Mouse (Mus musculus) forebrain, embryonic 12.5 days (tissue): ENCODE measurements around the gene Stn1. TPM values are rescaled to one million over a fixed set of nuclear protein-coding genes. Genes with fewer than 3 reads are reported as not detected.

ENCODE experiments used
- ATAC-seq: fragments of 200-750 bp; cut with Nextera tagmentation; 2 replicates; pipeline ENCODE4 v1.8.0; 2017; ENCODE audit warnings: moderate TSS enrichment; ENCODE audit not compliant: low FRiP score
- H3K27ac ChIP-seq: fragments of 300-500 bp; sonication (generic); 2 replicates; pipeline ENCODE4 v1.5.1; 2016; ENCODE audit warnings: mild to moderate bottlenecking
- H3K27me3 ChIP-seq: fragments of 300-500 bp; sonication (generic); 2 replicates; pipeline ENCODE4 v1.6.1; 2016; ENCODE audit warnings: mild to moderate bottlenecking
- H3K36me3 ChIP-seq: fragments of 300-500 bp; sonication (generic); replicated peaks from 2 replicates; pipeline ENCODE4 v1.6.1; 2016; ENCODE audit warnings: mild to moderate bottlenecking
- H3K4me1 ChIP-seq: fragments of 300-500 bp; sonication (generic); 2 replicates; pipeline ENCODE4 v1.6.1; 2016
- H3K4me2 ChIP-seq: fragments of 300-500 bp; sonication (generic); 2 replicates; pipeline ENCODE4 v1.6.1; 2016; ENCODE audit warnings: mild to moderate bottlenecking, moderate library complexity
- H3K4me3 ChIP-seq: fragments of 300-500 bp; sonication (generic); replicated peaks from 2 replicates; pipeline ENCODE4 v1.5.1; 2016; ENCODE audit warnings: mild to moderate bottlenecking
- H3K9ac ChIP-seq: fragments of 300-500 bp; sonication (generic); 2 replicates; pipeline ENCODE4 v1.6.1; 2016; ENCODE audit warnings: mild to moderate bottlenecking
- H3K9me3 ChIP-seq: fragments of 300-500 bp; sonication (generic); 2 replicates; pipeline ENCODE4 v1.6.1; 2016
- WGBS: fragments of 180-500 bp; shearing (Covaris S2); methylation state at CpG from one replicate; pipeline ENCODE4 v1.1.7; 2016; 5-methylcytosine and 5-hydroxymethylcytosine counted together
- polyA plus RNA-seq: library from polyadenylated mRNA; unstranded; fragments of >200 nt; fragmentation: Nextera tagmentation; extraction: Ambion mirVana; gene quantifications from 2 replicates; pipeline ENCODE4 v1.2.1, GENCODE M21; 2016

The Stn1 gene
- polyA plus RNA-seq, 1 experiment from 2014 or later, result 45.3 TPM

- no peak overlapping the region for H3K27ac ChIP-seq
- WGBS, result 87% methylated on average over 5 of the region's 5 CpGs
- no peak overlapping the region for H3K4me2 ChIP-seq
- no peak overlapping the region for H3K4me3 ChIP-seq
- peaks cover 14% of the 10 kb centered on the region for H3K4me1 ChIP-seq
- no peak overlapping the region for H3K9ac ChIP-seq
- no peaks in the 10 kb centered on the region for H3K9me3 ChIP-seq
- peaks cover 27% of the 10 kb centered on the region for H3K36me3 ChIP-seq
- no peaks in the 10 kb centered on the region for H3K27me3 ChIP-seq
- no peak for ATAC-seq
These were observed 22.2 kb downstream of the Stn1 start for GRCm38 (mm10) chr19:47515091-47515490.

DNA sequence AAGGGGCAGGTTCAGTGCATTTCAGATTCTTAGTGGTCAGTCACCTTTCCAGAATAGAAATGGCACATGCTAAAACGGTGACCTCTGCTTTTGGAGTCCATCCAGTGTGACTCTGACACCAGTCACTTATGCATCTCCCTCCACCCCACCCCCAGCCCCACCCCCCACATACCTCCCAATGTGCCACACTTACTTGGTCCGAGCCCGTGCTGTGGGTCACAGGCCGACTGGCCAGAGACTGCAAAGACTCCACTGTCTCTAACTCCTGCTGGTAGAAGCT is 23.7 kb downstream of the Stn1 start:
- H3K9me3 ChIP-seq, result no peaks in the 10 kb centered on the region
- no peaks in the 10 kb centered on the region for H3K27me3 ChIP-seq
- peaks cover 42% of the 10 kb centered on the region for H3K36me3 ChIP-seq
- H3K27ac ChIP-seq, result no peak overlapping the region
- ATAC-seq, result no peak
- no peak overlapping the region for H3K4me2 ChIP-seq
- no peak overlapping the region for H3K9ac ChIP-seq
- no peak overlapping the region for H3K4me3 ChIP-seq
- 82% methylated on average over 4 of the region's 4 CpGs for WGBS
- H3K4me1 ChIP-seq, result peaks cover 14% of the 10 kb centered on the region

- ATAC-seq, result no peak
- 91% methylated on average over 21 of the region's 21 CpGs for whole genome bisulfite sequencing
- no peak overlapping the region for H3K4me3 ChIP-seq
- H3K9ac ChIP-seq, result no peak overlapping the region
- H3K4me1 ChIP-seq, result peaks cover 14% of the 10 kb centered on the region
- H3K27ac ChIP-seq, result no peak overlapping the region
- H3K4me2 ChIP-seq, result no peak overlapping the region
- peaks cover 43% of the 10 kb centered on the region for H3K36me3 ChIP-seq
- H3K9me3 ChIP-seq, result no peaks in the 10 kb centered on the region
- no peaks in the 10 kb centered on the region for H3K27me3 ChIP-seq
These were observed 24.3 kb downstream of the Stn1 start for GRCm38 (mm10) chr19:47512794-47513617.

GRCm38 (mm10) chr19:47511958-47512357 is 25.3 kb downstream of the Stn1 start:
- 78% methylated on average over 6 of the region's 6 CpGs for WGBS
- Histone ChIP-seq H3K4me2 (no peak overlapping the region), H3K9me3 (no peaks in the 10 kb centered on the region), H3K27ac (no peak overlapping the region), H3K9ac (no peak overlapping the region), H3K36me3 (peaks cover 43% of the 10 kb centered on the region), H3K4me3 (no peak overlapping the region), H3K4me1 (peaks cover 17% of the 10 kb centered on the region), H3K27me3 (no peaks in the 10 kb centered on the region)
- no peak for ATAC-seq

GRCm38 (mm10) chr19:47511294-47511675 is 26.0 kb downstream of the Stn1 start:
- 72% methylated on average over 7 of the region's 7 CpGs for WGBS

GRCm38 (mm10) chr19:47510473-47511293 is 26.6 kb downstream of the Stn1 start:
- H3K9me3 ChIP-seq, result no peaks in the 10 kb centered on the region
- no peak overlapping the region for H3K9ac ChIP-seq
- ATAC-seq, result no peak
- no peak overlapping the region for H3K4me3 ChIP-seq
- no peaks in the 10 kb centered on the region for H3K27me3 ChIP-seq
- peak overlapping the region; percentile 8; the same call in 1 of the 2 replicates for H3K4me2 ChIP-seq
- peaks cover 17% of the 10 kb centered on the region for H3K4me1 ChIP-seq
- peak overlapping the region; percentile 54 for H3K27ac ChIP-seq
- peaks cover 40% of the 10 kb centered on the region for H3K36me3 ChIP-seq
- 28% methylated on average over 25 of the region's 25 CpGs for WGBS

More at GRCm38 (mm10) chr19:47511294-47511675, 26.0 kb downstream of the Stn1 start:
- H3K9me3 ChIP-seq, result no peaks in the 10 kb centered on the region
- no peak for ATAC-seq
- H3K27ac ChIP-seq, result peak overlapping the region; percentile 54
- H3K4me3 ChIP-seq, result no peak overlapping the region
- no peaks in the 10 kb centered on the region for H3K27me3 ChIP-seq
- no peak overlapping the region for H3K9ac ChIP-seq
- H3K4me1 ChIP-seq, result peaks cover 17% of the 10 kb centered on the region
- peaks cover 42% of the 10 kb centered on the region for H3K36me3 ChIP-seq
- H3K4me2 ChIP-seq, result no peak overlapping the region

GRCm38 (mm10) chr19:47510135-47510472 is 27.2 kb downstream of the Stn1 start:
- H3K4me1 ChIP-seq, result peaks cover 17% of the 10 kb centered on the region
- no peaks in the 10 kb centered on the region for H3K9me3 ChIP-seq
- H3K4me2 ChIP-seq, result no peak overlapping the region
- H3K27me3 ChIP-seq, result no peaks in the 10 kb centered on the region
- no peak overlapping the region for H3K4me3 ChIP-seq
- peak overlapping the region; percentile 54; the same call in 1 of the 2 replicates for H3K27ac ChIP-seq
- no peak overlapping the region for H3K9ac ChIP-seq
- H3K36me3 ChIP-seq, result peaks cover 39% of the 10 kb centered on the region
- ATAC-seq, result no peak
- 87% methylated on average over 7 of the region's 7 CpGs for WGBS

DNA sequence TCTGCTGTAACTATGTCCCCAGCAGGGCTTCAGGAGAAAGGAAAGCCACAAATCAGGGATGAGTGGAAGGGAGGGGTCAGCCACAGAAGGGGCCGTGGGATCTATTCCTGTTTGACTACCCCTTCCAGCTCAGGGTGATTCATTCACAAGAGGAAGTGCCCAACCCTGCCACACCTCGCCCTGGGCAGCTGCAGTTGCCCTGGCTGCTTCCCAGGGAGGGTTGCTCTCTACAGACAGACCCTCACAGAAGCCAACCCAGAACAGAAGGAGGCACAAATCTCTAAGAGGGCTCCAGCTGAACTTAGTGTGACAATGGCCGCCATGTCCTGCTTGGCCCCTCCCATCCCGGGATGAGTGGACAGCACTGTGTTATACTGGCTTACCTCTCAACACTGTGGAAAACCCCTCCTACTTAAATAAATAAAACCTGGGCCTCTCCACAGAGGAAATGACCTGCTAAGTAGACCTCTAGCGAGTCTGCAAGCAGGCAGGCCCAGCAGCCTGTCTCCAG is 28.5 kb downstream of the Stn1 start:
- Histone ChIP-seq H3K9me3 (no peaks in the 10 kb centered on the region), H3K4me2 (no peak overlapping the region), H3K27ac (no peak overlapping the region), H3K4me3 (no peak overlapping the region), H3K36me3 (peaks cover 28% of the 10 kb centered on the region), H3K9ac (no peak overlapping the region), H3K27me3 (no peaks in the 10 kb centered on the region), H3K4me1 (peaks cover 17% of the 10 kb centered on the region)
- ATAC-seq, result no peak
- 78% methylated on average over 5 of the region's 5 CpGs for WGBS

- H3K4me2 ChIP-seq, result no peak overlapping the region
- H3K9me3 ChIP-seq, result no peaks in the 10 kb centered on the region
- WGBS, result 85% methylated on average over 3 of the region's 3 CpGs
- H3K4me1 ChIP-seq, result peaks cover 17% of the 10 kb centered on the region
- H3K27me3 ChIP-seq, result no peaks in the 10 kb centered on the region
- no peak overlapping the region for H3K4me3 ChIP-seq
- ATAC-seq, result no peak
- no peak overlapping the region for H3K9ac ChIP-seq
- peaks cover 25% of the 10 kb centered on the region for H3K36me3 ChIP-seq
- H3K27ac ChIP-seq, result no peak overlapping the region
These were observed 29.1 kb downstream of the Stn1 start for GRCm38 (mm10) chr19:47508191-47508590.

GRCm38 (mm10) chr19:47507128-47508121 is 29.9 kb downstream of the Stn1 start:
- Histone ChIP-seq H3K9ac (0 out of 2 replicates have a peak overlapping the region, but pooled peaks have one; percentile 5), H3K9me3 (no peaks in the 10 kb centered on the region), H3K4me1 (peaks cover 17% of the 10 kb centered on the region), H3K27me3 (no peaks in the 10 kb centered on the region), H3K27ac (peak overlapping the region; percentile 31; the same call in 1 of the 2 replicates), H3K36me3 (peaks cover 29% of the 10 kb centered on the region), H3K4me3 (no peak overlapping the region), H3K4me2 (no peak overlapping the region)
- 60% methylated on average over 27 of the region's 27 CpGs for WGBS
- no peak for ATAC-seq

DNA sequence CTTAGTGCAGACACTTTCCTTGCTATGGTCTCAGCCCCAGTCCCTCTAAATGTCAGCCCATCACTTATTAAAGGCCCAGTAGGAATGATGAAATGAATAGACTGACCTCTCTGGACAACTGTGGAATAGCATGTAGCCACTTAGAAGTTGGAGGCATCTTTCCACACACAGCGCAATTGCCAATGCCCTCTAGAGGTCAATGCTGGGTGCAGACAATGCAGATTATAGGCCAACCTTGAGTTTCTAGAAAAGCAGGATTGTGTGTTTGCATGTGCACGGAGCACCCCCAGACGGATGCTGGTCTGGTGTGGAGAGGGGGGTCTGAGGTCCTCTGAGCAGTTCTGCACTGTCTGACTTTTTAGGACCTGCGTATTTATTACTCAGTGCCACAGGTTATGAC is 33.7 kb downstream of the Stn1 start:
- Histone ChIP-seq H3K36me3 (peaks cover 15% of the 10 kb centered on the region), H3K9ac (no peak overlapping the region), H3K9me3 (no peaks in the 10 kb centered on the region), H3K27ac (no peak overlapping the region), H3K4me1 (peaks cover 6% of the 10 kb centered on the region; the same call in 1 of the 2 replicates), H3K27me3 (no peaks in the 10 kb centered on the region), H3K4me2 (no peak overlapping the region), H3K4me3 (no peak overlapping the region)
- 59% methylated on average over 4 of the region's 4 CpGs for WGBS
- no peak for ATAC-seq
